Mouse (Mus musculus) MEL (cell line): Measurements from ENCODE around the gene Rcbtb1. TPM values are rescaled to one million over a fixed set of nuclear protein-coding genes. Genes with fewer than 3 reads are reported as not detected.

Experiments used
- DNase-seq: peaks from one replicate; pipeline ENCODE4 v3.0.0; 2011; ENCODE audit warnings: low read depth, low spot score
- H3K27ac ChIP-seq: 2 replicates; pipeline ENCODE4 v1.5.1; 2012; ENCODE audit warnings: low read depth, mild to moderate bottlenecking, control low read depth, low read length, moderate library complexity; ENCODE audit not compliant: control insufficient read depth
- H3K27me3 ChIP-seq, 2 experiments: fragments of 150-350 bp in 1 of 2; sonication (generic) in 1 of 2; 2 replicates each; pipeline ENCODE4 v1.6.1; 2012; ENCODE audit warnings: low read length in 2 of 2, mild to moderate bottlenecking in 2 of 2, improper control_type of control experiment in 1 of 2, moderate library complexity in 1 of 2; ENCODE audit not compliant: insufficient read depth in 2 of 2, control insufficient read depth in 1 of 2
- H3K36me3 ChIP-seq, 2 experiments: 2 replicates each; pipeline ENCODE4 v1.6.1; 2012 to 2014; ENCODE audit warnings: low read length in 2 of 2, improper control_type of control experiment in 1 of 2, inconsistent platforms in 1 of 2, mild to moderate bottlenecking in 1 of 2; ENCODE audit not compliant: insufficient read depth in 2 of 2, control insufficient read depth in 1 of 2
- H3K4me1 ChIP-seq, 2 experiments: fragments of 150-350 bp in 1 of 2; sonication (generic) in 1 of 2; 2 replicates each; pipeline ENCODE4 v1.6.1; 2012; ENCODE audit warnings: low read length in 2 of 2, improper control_type of control experiment in 1 of 2, mild to moderate bottlenecking in 1 of 2; ENCODE audit not compliant: insufficient read depth in 2 of 2, control insufficient read depth in 1 of 2
- H3K4me3 ChIP-seq, 2 experiments: fragments of 150-350 bp in 1 of 2; sonication (generic) in 1 of 2; 2 replicates each; pipeline ENCODE4 v1.5.1; 2012; ENCODE audit warnings: low read depth in 2 of 2, low read length in 2 of 2, mild to moderate bottlenecking in 2 of 2, moderate library complexity in 2 of 2, control low read depth in 1 of 2, improper control_type of control experiment in 1 of 2; ENCODE audit not compliant: control insufficient read depth in 1 of 2, insufficient read depth in 1 of 2
- H3K79me2 ChIP-seq: 2 replicates; pipeline ENCODE4 v1.6.1; 2012; ENCODE audit warnings: mild to moderate bottlenecking, low read length, moderate library complexity; ENCODE audit not compliant: control insufficient read depth, poor library complexity, insufficient read depth
- H3K9ac ChIP-seq: 2 replicates; pipeline ENCODE4 v1.6.1; 2012; ENCODE audit warnings: low read depth, mild to moderate bottlenecking, control low read depth, low read length, moderate library complexity; ENCODE audit not compliant: control insufficient read depth, poor library complexity, severe bottlenecking
- H3K9me3 ChIP-seq: fragments of 150-350 bp; sonication (generic); replicated peaks from 2 replicates; pipeline ENCODE4 v1.6.1; 2012; ENCODE audit warnings: mild to moderate bottlenecking, low read length, improper control_type of control experiment, moderate library complexity; ENCODE audit not compliant: insufficient read depth
- BHLHE40 ChIP-seq: IDR thresholded peaks from 2 replicates; pipeline ENCODE4 v1.6.1; 2012; ENCODE audit warnings: low read depth, mild to moderate bottlenecking, inconsistent platforms, low read length, improper control_type of control experiment, borderline replicate concordance
- CHD1 ChIP-seq: IDR thresholded peaks from 2 replicates; pipeline ENCODE4 v1.6.1; 2012; ENCODE audit warnings: low read depth, mild to moderate bottlenecking, inconsistent platforms, low read length, improper control_type of control experiment
- CHD2 ChIP-seq: IDR thresholded peaks from 2 replicates; pipeline ENCODE4 v1.6.1; 2011; ENCODE audit warnings: low read length, improper control_type of control experiment
- CTCF ChIP-seq, 3 experiments: IDR thresholded peaks in 2 of 3; conservative IDR thresholded peaks in 1 of 3; 2 replicates each; pipeline ENCODE4 v1.5.1; 2011 to 2012; ENCODE audit warnings: low read length in 3 of 3, low read depth in 2 of 3, mild to moderate bottlenecking in 2 of 3, improper control_type of control experiment in 1 of 3, inconsistent platforms in 1 of 3, mixed read lengths in 1 of 3, moderate library complexity in 1 of 3; ENCODE audit not compliant: control insufficient read depth in 1 of 3, insufficient read depth in 1 of 3, poor library complexity in 1 of 3, severe bottlenecking in 1 of 3
- E2F4 ChIP-seq: IDR thresholded peaks from 2 replicates; pipeline ENCODE4 v1.6.1; 2011; ENCODE audit warnings: low read depth, low read length, improper control_type of control experiment, borderline replicate concordance
- ELF1 ChIP-seq: IDR thresholded peaks from 2 replicates; pipeline ENCODE4 v1.6.1; 2014; ENCODE audit warnings: low read depth, mild to moderate bottlenecking, inconsistent platforms, low read length, improper control_type of control experiment, moderate library complexity
- EP300 ChIP-seq, 2 experiments: IDR thresholded peaks; 2 replicates each; pipeline ENCODE4 v1.6.1; 2011; ENCODE audit warnings: improper control_type of control experiment in 2 of 2, low read length in 2 of 2, low read depth in 1 of 2, mild to moderate bottlenecking in 1 of 2
- ETS1 ChIP-seq: IDR thresholded peaks from 2 replicates; pipeline ENCODE4 v1.6.1; 2012; ENCODE audit warnings: low read depth, mild to moderate bottlenecking, inconsistent platforms, low read length, improper control_type of control experiment, moderate library complexity
- GABPA ChIP-seq: IDR thresholded peaks from 2 replicates; pipeline ENCODE4 v1.6.1; 2012; ENCODE audit warnings: low read depth, mild to moderate bottlenecking, inconsistent platforms, low read length, improper control_type of control experiment, moderate library complexity
- GATA1 ChIP-seq: IDR thresholded peaks from 2 replicates; pipeline ENCODE4 v1.6.1; 2011; ENCODE audit warnings: low read depth, low read length, improper control_type of control experiment
- HCFC1 ChIP-seq: IDR thresholded peaks from 2 replicates; pipeline ENCODE4 v1.6.1; 2012; ENCODE audit warnings: low read depth, mild to moderate bottlenecking, inconsistent platforms, low read length, improper control_type of control experiment, moderate library complexity
- JUND ChIP-seq: IDR thresholded peaks from 2 replicates; pipeline ENCODE4 v1.6.1; 2011; ENCODE audit warnings: low read depth, mild to moderate bottlenecking, improper control_type of control experiment, low read length
- KAT2A ChIP-seq: conservative IDR thresholded peaks from 2 replicates; pipeline ENCODE4 v1.6.1; 2012; ENCODE audit warnings: low read depth, low read length, improper control_type of control experiment, inconsistent platforms
- MAFK ChIP-seq: IDR thresholded peaks from 2 replicates; pipeline ENCODE4 v1.6.1; 2011; ENCODE audit warnings: low read depth, mild to moderate bottlenecking, low read length, improper control_type of control experiment, borderline replicate concordance
- MAX ChIP-seq: IDR thresholded peaks from 2 replicates; pipeline ENCODE4 v1.6.1; 2011; ENCODE audit warnings: low read length, improper control_type of control experiment
- MAZ ChIP-seq: IDR thresholded peaks from 2 replicates; pipeline ENCODE4 v1.6.1; 2012; ENCODE audit warnings: low read depth, mild to moderate bottlenecking, inconsistent platforms, low read length, improper control_type of control experiment
- MEF2A ChIP-seq: IDR thresholded peaks from 2 replicates; pipeline ENCODE4 v1.6.1; 2014; ENCODE audit warnings: low read depth, mild to moderate bottlenecking, inconsistent platforms, low read length, improper control_type of control experiment; ENCODE audit not compliant: poor library complexity, insufficient replicate concordance, severe bottlenecking; ENCODE audit errors: extremely low read depth
- MXI1 ChIP-seq: IDR thresholded peaks from 2 replicates; pipeline ENCODE4 v1.6.1; 2011; ENCODE audit warnings: mild to moderate bottlenecking, low read depth, low read length, improper control_type of control experiment
- MYB ChIP-seq: IDR thresholded peaks from 2 replicates; pipeline ENCODE4 v1.6.1; 2011; ENCODE audit warnings: mild to moderate bottlenecking, low read depth, low read length, improper control_type of control experiment
- MYC ChIP-seq: IDR thresholded peaks from 2 replicates; pipeline ENCODE4 v1.6.1; 2011; ENCODE audit warnings: low read depth, mild to moderate bottlenecking, low read length, improper control_type of control experiment, moderate library complexity
- NELFE ChIP-seq: IDR thresholded peaks from 2 replicates; pipeline ENCODE4 v1.6.1; 2011; ENCODE audit warnings: low read depth, low read length, improper control_type of control experiment
- POLR2A ChIP-seq, 2 experiments: IDR thresholded peaks; 2 replicates each; pipeline ENCODE4 v1.6.1; 2011 to 2012; ENCODE audit warnings: low read length in 2 of 2, mild to moderate bottlenecking in 2 of 2, control low read depth in 1 of 2, improper control_type of control experiment in 1 of 2, low read depth in 1 of 2, moderate library complexity in 1 of 2; ENCODE audit not compliant: control insufficient read depth in 1 of 2, insufficient read depth in 1 of 2, poor library complexity in 1 of 2
- POLR2AphosphoS2 ChIP-seq: IDR thresholded peaks from 2 replicates; pipeline ENCODE4 v1.6.1; 2011; ENCODE audit warnings: low read length, improper control_type of control experiment
- POLR2AphosphoS5 ChIP-seq: IDR thresholded peaks from 2 replicates; pipeline ENCODE4 v1.6.1; 2012; ENCODE audit warnings: low read depth, borderline replicate concordance, mild to moderate bottlenecking, inconsistent platforms, low read length, moderate library complexity, mixed read lengths
- RAD21 ChIP-seq: IDR thresholded peaks from 2 replicates; pipeline ENCODE4 v1.6.1; 2011; ENCODE audit warnings: mild to moderate bottlenecking, low read depth, low read length, improper control_type of control experiment
- RCOR1 ChIP-seq: IDR thresholded peaks from 2 replicates; pipeline ENCODE4 v1.6.1; 2012; ENCODE audit warnings: low read depth, mild to moderate bottlenecking, inconsistent platforms, low read length, improper control_type of control experiment
- SMC3 ChIP-seq: IDR thresholded peaks from 2 replicates; pipeline ENCODE4 v1.6.1; 2011; ENCODE audit warnings: low read depth, low read length, improper control_type of control experiment
- TAL1 ChIP-seq: IDR thresholded peaks from 2 replicates; pipeline ENCODE4 v1.6.1; 2012; ENCODE audit warnings: mild to moderate bottlenecking, inconsistent platforms, low read length, moderate library complexity, mixed read lengths
- TBP ChIP-seq: IDR thresholded peaks from 2 replicates; pipeline ENCODE4 v1.8.0; 2011; ENCODE audit warnings: low read depth, low read length, improper control_type of control experiment
- TCF12 ChIP-seq: IDR thresholded peaks from 2 replicates; pipeline ENCODE4 v1.6.1; 2014; ENCODE audit warnings: low read depth, mild to moderate bottlenecking, inconsistent platforms, low read length, improper control_type of control experiment, moderate library complexity
- UBTF ChIP-seq: IDR thresholded peaks from 2 replicates; pipeline ENCODE4 v1.6.1; 2012; ENCODE audit warnings: low read depth, mild to moderate bottlenecking, inconsistent platforms, low read length, improper control_type of control experiment, moderate library complexity, borderline replicate concordance; ENCODE audit not compliant: insufficient read depth
- USF1 ChIP-seq: IDR thresholded peaks from 2 replicates; pipeline ENCODE4 v1.6.1; 2014; ENCODE audit warnings: low read depth, mild to moderate bottlenecking, inconsistent platforms, low read length, improper control_type of control experiment, moderate library complexity
- ZC3H11A ChIP-seq: IDR thresholded peaks from 2 replicates; pipeline ENCODE4 v1.6.1; 2012; ENCODE audit warnings: low read depth, mild to moderate bottlenecking, inconsistent platforms, low read length, improper control_type of control experiment
- ZKSCAN1 ChIP-seq: IDR thresholded peaks from 2 replicates; pipeline ENCODE4 v1.6.1; 2012; ENCODE audit warnings: low read depth, mild to moderate bottlenecking, inconsistent platforms, low read length, improper control_type of control experiment, moderate library complexity
- ZNF384 ChIP-seq: IDR thresholded peaks from 2 replicates; pipeline ENCODE4 v1.6.1; 2012; ENCODE audit warnings: low read depth, mild to moderate bottlenecking, inconsistent platforms, low read length, improper control_type of control experiment
- polyA plus RNA-seq, 2 experiments: library from polyadenylated mRNA; stranded (reverse) in 1 of 2; unstranded in 1 of 2; fragments of >175 nt in 1 of 2; fragments of >200 nt in 1 of 2; gene quantifications; 2 replicates each; pipeline versions ENCODE4 v1.2.1 to v1.2.4; 2012; ENCODE audit warnings: low replicate concordance in 2 of 2, low read depth in 1 of 2; ENCODE audit not compliant: insufficient read length in 2 of 2, insufficient read depth in 1 of 2, missing spikeins in 1 of 2
- total RNA-seq: library from RNA; depleted of rRNA; stranded (reverse); fragments of 300-350 nt; gene quantifications from 2 replicates; pipeline ENCODE4 v1.2.3, GENCODE M21; 2012; rRNA removed

Rcbtb1 gene
- 4.4 and 4.5 TPM in 2 replicates for total RNA-seq
- polyA plus RNA-seq: 1 to 10 TPM in 1 of 2 experiments, not detected in 1; 6.7 TPM

DNA sequence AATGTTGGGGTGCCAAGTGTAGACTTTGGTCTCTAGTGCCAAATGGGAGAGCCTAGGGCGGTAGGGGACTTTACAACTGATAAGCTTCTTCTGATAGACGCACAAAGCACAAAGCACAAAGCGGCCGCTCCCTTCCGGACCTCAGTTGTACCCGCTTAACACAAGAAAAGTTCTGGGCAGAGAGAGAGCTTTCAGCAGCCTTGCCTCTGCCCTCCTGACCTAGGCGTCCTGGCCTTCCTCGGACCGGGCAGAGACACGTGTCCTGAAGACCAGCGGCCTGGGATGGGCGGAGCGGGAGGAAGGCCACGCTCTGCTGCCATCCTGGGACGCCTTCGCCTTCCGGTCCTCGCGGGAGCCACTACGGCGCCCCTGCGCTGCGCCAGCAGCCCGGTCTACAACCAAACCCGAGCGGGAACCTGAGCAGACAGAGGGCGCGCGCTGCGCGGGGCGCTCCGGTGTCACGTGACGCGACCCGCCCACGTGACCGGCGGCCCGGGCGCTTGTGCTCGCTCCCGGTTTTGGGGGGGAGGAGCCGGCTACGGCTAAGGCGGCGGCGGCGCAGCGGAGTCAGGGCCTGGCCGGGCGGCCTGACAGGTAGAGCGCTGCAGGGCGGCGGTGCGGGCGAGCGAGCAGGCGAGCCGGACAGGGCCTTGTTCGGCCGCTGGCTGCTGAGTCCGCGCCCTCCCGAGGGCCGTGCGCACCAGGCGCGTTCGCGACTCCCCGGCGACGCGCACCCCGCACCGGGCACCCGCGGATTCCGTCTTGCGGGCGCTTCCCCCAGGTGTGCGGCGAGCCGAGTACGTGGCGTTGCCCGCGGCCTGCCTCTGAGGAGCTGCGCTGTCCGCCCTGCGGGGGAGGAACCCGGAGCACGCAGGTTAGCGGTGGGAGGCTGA lies at the start of gene Rcbtb1:
Rcbtb1 (plus strand) TSS at position 499 of the 893 bp plus-strand sequence.
- H3K4me3 ChIP-seq: peak within 1 kb of the TSS; percentile 73 to 82
- peak within 1 kb of the TSS; percentile 76 for H3K9ac ChIP-seq
- H3K36me3 ChIP-seq: peaks cover 0 to 6% of the 10 kb centered on the region in 2 experiments; a peak in 2 of 4 replicates
- DNase-seq: peak; percentile 92
- H3K27ac ChIP-seq: peak within 1 kb of the TSS; percentile 90
- H3K79me2 ChIP-seq: peaks cover 3% of the 10 kb centered on the region; the same call in 1 of the 2 replicates
- H3K27me3 ChIP-seq: no peaks in the 10 kb centered on the region
- H3K9me3 ChIP-seq: no peaks in the 10 kb centered on the region
- no peaks in the 10 kb centered on the region for H3K4me1 ChIP-seq
- no peak for TF ChIP-seq GABPA
- TF ChIP-seq SMC3: no peak
- TF ChIP-seq ZC3H11A: no peak
- TF ChIP-seq ZNF384: no peak
- TF ChIP-seq MEF2A: no peak
- TF ChIP-seq RCOR1: 0 out of 2 replicates have a peak, but pooled peaks have one; percentile 16
- no peak for TF ChIP-seq JUND
- TF ChIP-seq TBP: peak; percentile 55
- no peak for TF ChIP-seq ZKSCAN1
- TF ChIP-seq CHD2: no peak
- TF ChIP-seq MYC: no peak
- peak in 1 of 2 experiments; percentile 48 for TF ChIP-seq EP300 (IDR thresholded peaks at IDR 0.05; ENCODE audit: low read depth in 1 of 2, low read length in 2 of 2)
- TF ChIP-seq POLR2A (IDR thresholded peaks at IDR 0.05; ENCODE audit: control insufficient read depth in 1 of 2, insufficient read depth in 1 of 2, low read depth in 1 of 2, low read length in 2 of 2, poor library complexity in 1 of 2): peak; percentile 80 to 84
- no peak for TF ChIP-seq TAL1
- TF ChIP-seq POLR2AphosphoS5: no peak
- peak; percentile 62; the same call in 1 of the 2 replicates for TF ChIP-seq NELFE
- no peak for TF ChIP-seq ELF1
- no peak for TF ChIP-seq KAT2A
- no peak for TF ChIP-seq MYB
- no peak for TF ChIP-seq RAD21
- no peak for TF ChIP-seq ETS1
- TF ChIP-seq E2F4: no peak; the same call in 1 of the 2 replicates
- TF ChIP-seq USF1: peak; percentile 100
- no peak for TF ChIP-seq MAFK
- TF ChIP-seq UBTF: no peak
- TF ChIP-seq CTCF (IDR thresholded peaks at IDR 0.05 in 2 of 3, conservative IDR thresholded peaks at IDR 0.05 in 1 of 3; ENCODE audit: control insufficient read depth in 1 of 3, insufficient read depth in 1 of 3, low read depth in 2 of 3, low read length in 3 of 3, poor library complexity in 1 of 3, severe bottlenecking in 1 of 3): peak in 2 of 3 experiments; percentile 10 to 37; a peak in 3 of 6 replicates
- no peak for TF ChIP-seq POLR2AphosphoS2
- peak; percentile 55; the same call in 1 of the 2 replicates for TF ChIP-seq HCFC1
- TF ChIP-seq MAZ: 0 out of 2 replicates have a peak, but pooled peaks have one; percentile 16
- TF ChIP-seq MXI1: peak; percentile 43; the same call in 1 of the 2 replicates
- peak; percentile 83 for TF ChIP-seq BHLHE40
- TF ChIP-seq GATA1: peak; percentile 53
- peak; percentile 94 for TF ChIP-seq MAX
- no peak for TF ChIP-seq CHD1
- TF ChIP-seq TCF12: peak; percentile 41; the same call in 1 of the 2 replicates
